Mouse (Mus musculus) thymus, adult 2 months (tissue): ENCODE measurements around the gene Ttc39b.

Experiments
- CTCF ChIP-seq: fragments of 200-500 bp; IDR thresholded peaks from 2 replicates; pipeline ENCODE4 v1.5.1; 2012; ENCODE audit warnings: mild to moderate bottlenecking, control low read depth, low read length, moderate library complexity, borderline replicate concordance; ENCODE audit not compliant: control insufficient read depth, poor library complexity, insufficient read depth; ENCODE audit errors: extremely low read depth
- POLR2A ChIP-seq: fragments of 200-500 bp; IDR thresholded peaks from 2 replicates; pipeline ENCODE4 v1.6.1; 2012; ENCODE audit warnings: mild to moderate bottlenecking, low read length, control low read depth, moderate library complexity; ENCODE audit not compliant: control insufficient read depth, poor library complexity, insufficient read depth; ENCODE audit errors: extremely low read depth

DNA sequence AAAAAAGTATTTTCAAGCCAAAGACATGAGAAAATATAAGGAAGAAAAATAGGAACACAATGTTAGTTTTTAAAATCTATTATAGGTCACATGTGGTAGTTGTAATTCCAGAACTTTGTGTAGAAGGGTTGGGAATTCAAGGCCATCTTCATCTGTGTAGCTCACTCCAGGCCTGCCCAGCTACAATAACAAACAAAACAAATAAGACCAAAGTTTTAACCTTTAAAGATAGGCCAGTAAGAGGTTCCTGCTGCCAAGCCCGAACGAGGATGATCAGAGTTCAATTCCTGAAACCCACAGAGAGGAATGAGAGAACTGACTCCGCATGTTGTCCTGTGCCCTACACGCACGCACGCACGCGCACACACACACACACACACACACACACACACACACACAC, 53.6 kb downstream of the Ttc39b start:
- TF ChIP-seq CTCF = no peak
- no peak for TF ChIP-seq POLR2A
